ENCODE assay signal across 8 mouse cellular contexts in genomic region chr2:18676936-18677491, GRCm38 (mm10). TPM values are rescaled to one million over a fixed set of nuclear protein-coding genes. Genes with fewer than 3 reads are reported as not detected.
DNase-seq lines count a peak whose midpoint lies in the region; ATAC-seq and TF ChIP-seq lines count a peak whose summit lies in the region.

Gene Bmi1 (plus strand): TSS chr2:18677018.

- H3K4me3 ChIP-seq in G1E (ENCODE audit: low read depth, low read length): peak within 1 kb of the TSS; percentile 86
- H3K4me3 ChIP-seq in forebrain, embryonic 16.5 days (replicated peaks; ENCODE audit: low read length): peak within 1 kb of the TSS; percentile 94
- peak within 1 kb of the TSS; percentile 85 for H3K4me3 ChIP-seq in lung, adult 2 months (replicated peaks; ENCODE audit: extremely low read depth, low read depth, low read length)

- no peak for TF ChIP-seq CTCF in G1E (IDR thresholded peaks at IDR 0.05; ENCODE audit: low read depth, low read length)
- no peak for TF ChIP-seq CTCF in lung, adult 2 months (IDR thresholded peaks at IDR 0.05; ENCODE audit: insufficient read depth, low read length)

- WGBS in forebrain, embryonic 16.5 days: 0% methylated on average over 45 of the region's 77 CpGs
- WGBS in lung, adult 2 months: 1% methylated on average over 73 of the region's 77 CpGs

- H3K27me3 ChIP-seq in G1E (ENCODE audit: insufficient read depth, low read length): no peaks in the 10 kb centered on the region
- H3K27me3 ChIP-seq in forebrain, embryonic 16.5 days (replicated peaks; ENCODE audit: control insufficient read depth, insufficient read depth, low read length): peaks cover 15% of the 10 kb centered on the region

- peaks cover 15% of the 10 kb centered on the region for H3K36me3 ChIP-seq in G1E (replicated peaks)
- H3K36me3 ChIP-seq in forebrain, embryonic 16.5 days (ENCODE audit: control insufficient read depth, insufficient read depth): no peaks in the 10 kb centered on the region

- peak within 1 kb of the TSS; percentile 67 for H3K4me2 ChIP-seq in forebrain, embryonic 16.5 days (ENCODE audit: low read length)

- no peaks in the 10 kb centered on the region for H3K9me3 ChIP-seq in G1E (replicated peaks)
- H3K9me3 ChIP-seq in forebrain, embryonic 16.5 days (ENCODE audit: control insufficient read depth, low read length): no peaks in the 10 kb centered on the region

- peak within 1 kb of the TSS; percentile 98 for H3K9ac ChIP-seq in forebrain, embryonic 16.5 days (replicated peaks; ENCODE audit: low read depth, low read length)

- peaks cover 43% of the 10 kb centered on the region for H3K4me1 ChIP-seq in G1E (ENCODE audit: insufficient read depth, low read depth, low read length)
- peaks cover 35% of the 10 kb centered on the region for H3K4me1 ChIP-seq in forebrain, embryonic 16.5 days (replicated peaks; ENCODE audit: control insufficient read depth, insufficient read depth, low read length)
- peaks cover 11% of the 10 kb centered on the region for H3K4me1 ChIP-seq in lung, adult 2 months (ENCODE audit: control insufficient read depth, insufficient read depth, low read length)

- peak within 1 kb of the TSS; percentile 97 for H3K27ac ChIP-seq in forebrain, embryonic 16.5 days (ENCODE audit: low read length)

- intact Hi-C loops in heart, postnatal 14 days (cut with DNase I): loop anchor here (2.0 to 5.0 kb wide), 2 partner anchors 90 to 650 kb away; no protein-coding TSS in a partner anchor

- no peak for TF ChIP-seq POLR2A in lung, adult 2 months (IDR thresholded peaks at IDR 0.05; ENCODE audit: borderline replicate concordance, extremely low read depth, low read depth, low read length)

- no peak for ATAC-seq in G1E (ENCODE audit: extremely low read depth, insufficient number of reproducible peaks, low FRiP score, poor library complexity, severe bottlenecking)
- peak; percentile 72 for ATAC-seq in forebrain, embryonic 16.5 days
- ATAC-seq in neutrophil, adult 5-6 weeks (ENCODE audit: extremely low read depth, insufficient number of reproducible peaks, low FRiP score, poor library complexity, severe bottlenecking): peak; percentile 3; the same call in 1 of the 2 replicates

- DNase-seq in G1E (ENCODE audit: low spot score): peak; percentile 69
- peak; percentile 76 for DNase-seq in cerebellum, adult 11 months
- DNase-seq in heart, postnatal 14 days: peak; percentile 73 to 80
- peak; percentile 43 to 75 for DNase-seq in layer of hippocampus, adult 18-20 months (ENCODE audit: low spot score in 2 of 2)
- peak; percentile 72 for DNase-seq in lung, adult 2 months
- peak; percentile 72 for DNase-seq in thymus, postnatal 25 days

RNA-seq across cellular contexts. Expression of gene Bmi1, which starts in this region (rescaled TPM):
- 155 and 179 TPM in 2 replicates for total RNA-seq in G1E (2014; fragmentation: Nextera tagmentation)
- total RNA-seq in G1E (2017): 147 and 165 TPM in 2 replicates
- 43.1 and 45.4 TPM in 2 replicates for polyA plus RNA-seq in G1E (2012)
- polyA plus RNA-seq in forebrain, embryonic 16.5 days (2015; fragmentation: Nextera tagmentation; extraction: Ambion mirVana): 34.8 and 40.9 TPM in 2 replicates
- 10 to 100 TPM; 55.6 to 65.1 TPM for total RNA-seq in heart, postnatal 14 days (2021)
- total RNA-seq in layer of hippocampus, adult 18-20 months (2021): 10 to 100 TPM; 65.6 to 68.9 TPM
- polyA plus RNA-seq in lung, adult 2 months (2012; rRNA removed): 16.2 and 19.0 TPM in 2 replicates
- total RNA-seq in neutrophil, adult 5-6 weeks (2017): 31.9 and 32.5 TPM in 2 replicates
